Mouse (Mus musculus): ENCODE measurements around the gene Pcyt2. TPM values are rescaled to one million over a fixed set of nuclear protein-coding genes. Genes with fewer than 3 reads are reported as not detected.

Pcyt2 gene
- polyA plus RNA-seq (2015; fragmentation: Nextera tagmentation; extraction: Ambion mirVana), result 80.3 and 111 TPM in 2 replicates

DNA sequence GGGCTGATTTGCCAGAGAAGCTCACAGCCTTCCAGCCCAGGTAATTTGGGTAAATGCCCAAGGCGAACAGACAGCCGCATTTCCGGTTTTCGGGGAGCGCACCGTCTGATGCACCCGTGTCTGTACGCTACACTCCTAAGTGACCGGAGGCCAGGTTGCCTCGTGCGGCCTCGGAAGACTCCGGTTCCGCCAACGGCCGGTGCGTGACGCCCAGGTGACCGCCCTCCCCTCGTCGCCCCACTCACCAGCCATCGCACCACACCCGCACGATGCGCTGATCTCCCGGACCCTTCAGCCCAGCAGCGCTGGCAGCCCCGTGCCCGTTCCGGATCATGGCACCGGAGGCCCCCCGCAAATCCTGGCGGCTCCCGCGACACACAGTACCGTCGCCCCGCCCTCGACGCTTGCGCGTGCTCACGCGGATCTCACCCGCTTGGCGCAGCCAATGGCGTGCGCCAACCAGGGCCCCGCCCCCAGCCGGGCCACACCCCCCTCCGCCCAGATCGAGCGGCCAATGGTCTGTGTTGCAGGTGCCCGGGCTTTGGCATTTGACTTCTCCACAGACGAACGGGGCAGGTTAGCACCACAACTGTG lies at the start of gene Pcyt2:
Gene Pcyt2 (minus strand): TSS at position 418 of the 594 bp plus-strand sequence.
- peak within 1 kb of the TSS; percentile 78 for H3K27ac ChIP-seq
- peak within 1 kb of the TSS; percentile 84 for H3K4me3 ChIP-seq
- WGBS, result under 1% methylated on average over 56 of the region's 56 CpGs
- peak; percentile 94 for ATAC-seq (replicated peaks; ENCODE audit: insufficient number of reproducible peaks, insufficient read depth, low FRiP score, low read depth)
- H3K9me3 ChIP-seq (replicated peaks), result no peaks in the 10 kb centered on the region
- H3K9ac ChIP-seq, result peak within 1 kb of the TSS; percentile 80
- peaks cover 47% of the 10 kb centered on the region for H3K36me3 ChIP-seq
- peak within 1 kb of the TSS; percentile 87 for H3K4me2 ChIP-seq
- no peaks in the 10 kb centered on the region for H3K27me3 ChIP-seq
- peaks cover 21% of the 10 kb centered on the region for H3K4me1 ChIP-seq (replicated peaks)

DNA sequence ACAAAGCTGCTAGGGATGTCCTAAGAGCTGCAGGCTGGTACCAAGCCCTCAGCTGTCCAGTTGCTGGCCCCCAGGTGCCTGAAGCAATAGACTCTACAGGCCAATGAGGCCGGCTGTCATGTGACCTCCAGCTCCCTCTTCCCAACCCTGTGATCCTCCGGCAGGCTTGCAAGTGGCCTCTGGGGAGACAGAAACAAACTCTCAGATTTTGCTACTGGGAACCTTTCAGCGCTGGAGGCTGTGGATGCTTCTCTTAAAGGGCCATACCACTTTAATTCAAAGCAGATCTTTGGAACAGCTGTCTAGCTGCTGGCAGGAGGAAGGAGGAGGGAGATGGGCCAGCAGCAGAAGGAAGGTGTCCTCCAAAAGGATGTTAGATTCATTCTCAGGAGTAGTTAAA lies 48.9 kb upstream of the Pcyt2 start:
- WGBS, result 5% methylated on average over 3 of the region's 3 CpGs
- H3K4me1 ChIP-seq (replicated peaks), result peaks cover 10% of the 10 kb centered on the region
- H3K36me3 ChIP-seq, result no peaks in the 10 kb centered on the region
- peaks cover 30% of the 10 kb centered on the region for H3K27me3 ChIP-seq
- H3K9ac ChIP-seq, result no peak overlapping the region
- H3K27ac ChIP-seq, result no peak overlapping the region
- H3K4me2 ChIP-seq, result no peak overlapping the region
- H3K4me3 ChIP-seq, result no peak overlapping the region
- no peaks in the 10 kb centered on the region for H3K9me3 ChIP-seq (replicated peaks)
- no peak for ATAC-seq (replicated peaks; ENCODE audit: insufficient number of reproducible peaks, insufficient read depth, low FRiP score, low read depth)

DNA sequence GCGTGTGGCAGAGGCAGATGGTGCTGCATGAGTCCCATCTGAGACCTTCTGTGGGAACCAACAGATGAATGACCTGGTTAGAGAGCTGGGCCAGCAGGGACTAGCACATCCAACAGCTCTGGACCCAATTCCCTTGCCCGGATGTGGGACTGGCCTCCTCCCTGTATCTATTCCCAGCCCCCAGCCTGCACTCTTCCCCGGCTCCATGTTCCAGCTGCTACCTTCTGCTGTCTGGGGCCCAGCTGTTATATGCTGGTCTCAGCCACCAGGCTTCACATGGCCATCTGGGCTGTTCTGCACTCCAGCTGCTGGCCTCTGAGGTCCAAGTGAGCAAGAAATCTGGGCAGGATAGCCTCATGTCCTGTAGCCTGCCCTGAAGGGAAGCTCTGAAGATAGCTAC lies 47.7 kb upstream of the Pcyt2 start:
- H3K4me1 ChIP-seq (replicated peaks), result peaks cover 19% of the 10 kb centered on the region
- peaks cover 42% of the 10 kb centered on the region for H3K27me3 ChIP-seq
- no peak overlapping the region for H3K9ac ChIP-seq
- 0 out of 2 replicates have a peak overlapping the region, but pooled peaks have one; percentile 4 for H3K27ac ChIP-seq
- no peak overlapping the region for H3K4me2 ChIP-seq
- H3K9me3 ChIP-seq (replicated peaks), result no peaks in the 10 kb centered on the region
- no peak overlapping the region for H3K4me3 ChIP-seq
- ATAC-seq (replicated peaks; ENCODE audit: insufficient number of reproducible peaks, insufficient read depth, low FRiP score, low read depth), result 0 out of 2 replicates have a peak, but pooled peaks have one; percentile 33
- 73% methylated on average over 3 of the region's 3 CpGs for WGBS
- H3K36me3 ChIP-seq, result no peaks in the 10 kb centered on the region

DNA sequence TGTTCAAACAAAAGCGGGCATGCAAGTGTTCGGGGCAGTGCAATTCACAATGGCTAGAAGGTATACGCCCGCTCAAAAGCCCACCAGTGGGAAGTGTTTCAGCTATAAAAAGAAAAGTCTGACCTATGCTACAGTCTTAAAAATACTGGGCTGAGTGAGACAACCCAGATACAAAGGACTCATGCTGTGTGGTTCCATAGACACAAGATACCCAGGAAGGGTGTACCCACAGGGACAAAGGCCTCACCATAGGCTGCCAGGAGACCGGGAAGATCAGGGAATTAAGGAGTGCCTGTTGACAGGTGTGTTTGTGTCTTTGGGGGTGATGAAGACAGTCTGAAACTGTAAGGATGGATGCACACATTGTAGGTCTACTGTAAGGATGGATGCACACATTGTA lies 46.0 kb upstream of the Pcyt2 start:
- Histone ChIP-seq H3K4me1 (replicated peaks) (peaks cover 34% of the 10 kb centered on the region), H3K4me3 (no peak overlapping the region), H3K9ac (no peak overlapping the region), H3K9me3 (replicated peaks) (no peaks in the 10 kb centered on the region), H3K4me2 (no peak overlapping the region), H3K27me3 (peaks cover 59% of the 10 kb centered on the region), H3K36me3 (no peaks in the 10 kb centered on the region), H3K27ac (no peak overlapping the region)
- WGBS, result 91% methylated on average over 5 of the region's 5 CpGs
- ATAC-seq (replicated peaks; ENCODE audit: insufficient number of reproducible peaks, insufficient read depth, low FRiP score, low read depth), result no peak

DNA sequence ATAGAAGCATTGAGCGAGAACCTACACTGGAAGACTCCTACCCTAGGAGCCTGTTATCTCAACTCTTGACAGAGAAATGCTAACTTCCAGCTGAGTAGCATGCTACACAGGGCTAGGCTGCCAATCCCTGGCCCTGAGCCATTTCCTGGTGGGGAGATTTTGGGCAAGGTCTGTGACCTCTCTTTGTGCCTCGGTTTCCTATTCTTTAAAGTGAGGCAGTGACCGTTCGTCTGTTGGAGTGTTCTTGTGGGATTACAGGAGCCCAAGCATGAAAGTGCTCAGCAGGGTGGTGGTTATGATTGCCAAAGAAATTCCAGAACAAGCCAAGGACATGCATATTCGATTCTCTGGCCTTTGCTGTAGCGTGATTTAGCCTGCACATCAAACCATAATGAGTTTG lies 45.0 kb upstream of the Pcyt2 start:
- H3K4me1 ChIP-seq (replicated peaks), result peaks cover 34% of the 10 kb centered on the region
- WGBS, result 55% methylated on average over 6 of the region's 6 CpGs

DNA sequence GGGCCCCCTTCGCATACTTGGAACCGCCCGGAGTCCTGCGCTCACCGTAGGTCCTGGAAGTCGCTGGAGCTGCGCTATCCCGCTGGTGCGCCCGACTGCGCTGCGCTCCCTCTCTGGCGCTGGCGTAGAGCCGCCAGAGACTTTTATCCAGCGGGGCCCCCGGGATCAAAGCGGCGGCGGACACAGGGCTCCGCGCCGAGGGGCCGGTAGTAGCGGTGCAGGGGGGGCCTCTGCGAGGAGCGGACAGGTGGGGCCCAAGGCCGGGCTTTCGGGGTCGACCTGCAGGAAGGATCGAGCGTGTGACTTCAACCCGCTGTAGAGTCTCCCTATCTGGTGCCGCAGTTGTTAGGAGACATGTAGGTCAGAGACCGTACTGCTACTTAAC lies 43.3 kb upstream of the Pcyt2 start, which contains the start of gene Notum:
Gene Notum (minus strand): TSS at position 100 of the 385 bp plus-strand sequence.
- ATAC-seq (replicated peaks; ENCODE audit: insufficient number of reproducible peaks, insufficient read depth, low FRiP score, low read depth), result peak; percentile 5; the same call in 1 of the 2 replicates
- peak within 1 kb of the TSS; percentile 89 for H3K4me2 ChIP-seq
- under 1% methylated on average over 35 of the region's 35 CpGs for WGBS
- H3K9ac ChIP-seq, result peak within 1 kb of the TSS; percentile 45
- H3K4me1 ChIP-seq (replicated peaks), result peaks cover 25% of the 10 kb centered on the region
- peaks cover 85% of the 10 kb centered on the region for H3K27me3 ChIP-seq
- H3K36me3 ChIP-seq, result no peaks in the 10 kb centered on the region
- peak within 1 kb of the TSS; percentile 52 for H3K4me3 ChIP-seq
- no peaks in the 10 kb centered on the region for H3K9me3 ChIP-seq (replicated peaks)
- H3K27ac ChIP-seq, result no peak within 1 kb of the TSS

More for the DNA sequence above, 45.0 kb upstream of the Pcyt2 start:
- Histone ChIP-seq H3K4me2 (no peak overlapping the region), H3K27ac (no peak overlapping the region), H3K4me3 (no peak overlapping the region), H3K36me3 (no peaks in the 10 kb centered on the region), H3K27me3 (peaks cover 68% of the 10 kb centered on the region), H3K9ac (no peak overlapping the region), H3K9me3 (replicated peaks) (no peaks in the 10 kb centered on the region)
- no peak for ATAC-seq (replicated peaks; ENCODE audit: insufficient number of reproducible peaks, insufficient read depth, low FRiP score, low read depth)

DNA sequence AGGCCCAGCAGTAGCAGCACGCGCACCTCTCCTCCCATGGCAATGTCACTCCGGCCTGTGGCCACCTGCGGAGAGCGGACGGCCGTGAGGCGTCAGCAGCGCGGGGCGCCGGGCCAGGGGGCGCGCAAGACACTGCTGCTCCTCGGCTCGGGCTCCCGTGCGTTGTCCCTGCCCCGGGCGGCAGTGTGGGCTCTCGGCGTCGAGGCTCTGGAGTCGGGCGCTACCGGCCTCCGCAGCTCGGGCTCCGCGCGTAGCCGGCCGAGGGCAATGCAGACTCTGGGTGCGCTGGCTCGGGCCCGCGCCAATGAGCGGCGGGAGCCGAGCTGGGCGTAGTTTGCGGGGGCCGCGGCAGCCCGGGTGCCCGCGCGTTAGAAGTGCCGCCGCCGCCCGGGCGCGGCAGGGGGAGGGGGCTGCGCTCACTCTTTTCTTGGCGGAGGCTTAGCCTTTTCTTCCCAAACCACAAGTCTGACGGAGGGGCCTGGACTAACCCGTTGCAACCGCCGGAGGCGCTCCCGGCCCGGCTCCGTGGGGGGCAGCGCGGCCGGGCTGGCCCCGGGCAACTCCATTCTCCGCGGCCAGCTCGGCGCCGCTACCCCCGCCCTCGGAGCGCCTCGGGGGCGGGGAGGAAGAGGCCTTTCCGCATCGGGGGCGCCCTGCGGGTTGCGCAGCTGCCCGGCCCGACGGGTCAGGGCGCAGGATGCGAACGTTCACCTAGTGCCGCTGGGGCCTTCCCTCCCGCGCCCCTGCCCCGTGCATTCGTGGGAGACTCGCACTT lies 42.8 kb upstream of the Pcyt2 start:
- H3K4me1 ChIP-seq (replicated peaks), result peaks cover 25% of the 10 kb centered on the region
- H3K27ac ChIP-seq, result no peak overlapping the region
- H3K36me3 ChIP-seq, result no peaks in the 10 kb centered on the region
- peak overlapping the region; percentile 52 for H3K4me3 ChIP-seq
- peaks cover 87% of the 10 kb centered on the region for H3K27me3 ChIP-seq
- H3K9me3 ChIP-seq (replicated peaks), result no peaks in the 10 kb centered on the region
- ATAC-seq (replicated peaks; ENCODE audit: insufficient number of reproducible peaks, insufficient read depth, low FRiP score, low read depth), result peak; percentile 43
- under 1% methylated on average over 92 of the region's 95 CpGs for WGBS
- peak overlapping the region; percentile 89 for H3K4me2 ChIP-seq
- peak overlapping the region; percentile 45 for H3K9ac ChIP-seq

DNA sequence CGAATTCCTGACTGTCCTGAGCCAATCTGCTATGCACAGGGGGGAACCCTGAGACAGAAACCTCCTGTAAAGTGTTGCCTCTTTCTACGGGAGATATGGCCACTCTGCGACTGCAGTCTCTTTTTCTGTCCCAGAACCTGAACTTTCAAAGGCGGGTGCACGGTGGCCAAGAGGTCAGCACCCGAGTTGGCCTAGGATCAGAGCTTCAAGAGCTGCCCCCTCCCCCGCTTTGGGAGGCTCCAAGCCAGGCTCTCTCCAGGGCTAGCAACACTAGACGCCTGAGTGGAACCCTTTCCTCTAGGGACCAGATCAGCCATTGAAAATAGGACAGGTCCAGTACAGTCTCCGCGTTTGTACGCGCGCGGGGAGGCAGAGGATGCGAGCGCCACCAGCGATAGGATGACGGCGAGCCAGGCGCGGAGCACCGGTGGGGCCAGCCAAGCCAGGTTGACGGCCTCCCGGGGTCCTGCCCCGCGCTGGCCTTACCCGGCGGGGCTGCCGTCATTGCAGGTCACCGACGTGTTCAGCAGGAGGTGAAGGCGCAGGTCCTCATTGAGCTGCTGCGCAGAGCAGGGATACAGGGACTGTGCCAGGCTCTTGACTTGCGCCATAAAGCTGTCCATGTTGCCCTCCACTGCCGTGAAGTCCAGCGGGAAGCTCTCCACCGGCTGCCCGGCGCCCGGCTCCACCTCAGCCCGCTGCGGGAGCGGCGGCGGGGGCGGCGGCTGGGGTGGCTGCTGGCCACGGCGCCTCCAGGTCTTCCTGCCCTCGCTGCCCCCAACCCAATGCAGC lies 42.0 kb upstream of the Pcyt2 start:
- 3% methylated on average over 50 of the region's 50 CpGs for WGBS
- H3K27ac ChIP-seq, result no peak overlapping the region
- 0 out of 2 replicates have a peak, but pooled peaks have one; percentile 8 for ATAC-seq (replicated peaks; ENCODE audit: insufficient number of reproducible peaks, insufficient read depth, low FRiP score, low read depth)
- peak overlapping the region; percentile 89 for H3K4me2 ChIP-seq
- no peaks in the 10 kb centered on the region for H3K36me3 ChIP-seq
- peaks cover 25% of the 10 kb centered on the region for H3K4me1 ChIP-seq (replicated peaks)
- peaks cover 81% of the 10 kb centered on the region for H3K27me3 ChIP-seq
- no peaks in the 10 kb centered on the region for H3K9me3 ChIP-seq (replicated peaks)
- peak overlapping the region; percentile 52 for H3K4me3 ChIP-seq
- 0 out of 2 replicates have a peak overlapping the region, but pooled peaks have one; percentile 45 for H3K9ac ChIP-seq

DNA sequence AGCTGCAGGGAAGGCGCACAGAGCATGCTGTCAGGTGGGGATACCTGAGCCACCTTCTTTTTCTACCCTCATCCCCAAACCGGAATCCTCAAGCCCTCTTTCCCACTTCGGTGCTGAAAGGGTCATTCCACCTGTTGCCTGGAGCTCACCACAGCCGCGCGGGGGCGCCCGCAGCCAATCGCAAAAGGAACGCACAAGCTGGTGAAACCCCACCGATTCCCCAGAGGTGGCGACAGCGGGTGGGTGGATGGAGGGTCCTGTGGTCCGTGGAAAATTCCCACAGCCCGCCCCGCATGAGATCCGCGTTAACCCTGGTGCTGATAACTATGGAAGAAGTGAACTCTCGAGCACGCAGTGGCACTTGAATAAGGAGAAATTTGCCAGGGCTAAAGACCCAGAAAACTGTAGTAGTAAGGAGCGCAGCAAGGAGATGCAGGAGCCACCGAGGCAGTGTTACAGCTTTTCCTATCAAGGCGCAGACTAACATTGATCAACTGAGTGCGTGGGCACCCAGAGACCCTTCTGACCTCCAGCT lies 41.2 kb upstream of the Pcyt2 start:
- ATAC-seq (replicated peaks; ENCODE audit: insufficient number of reproducible peaks, insufficient read depth, low FRiP score, low read depth), result 0 out of 2 replicates have a peak, but pooled peaks have one; percentile 20
- Histone ChIP-seq H3K4me3 (peak overlapping the region; percentile 52; the same call in 1 of the 2 replicates), H3K36me3 (no peaks in the 10 kb centered on the region), H3K4me2 (peak overlapping the region; percentile 89), H3K27ac (no peak overlapping the region), H3K9me3 (replicated peaks) (no peaks in the 10 kb centered on the region), H3K4me1 (replicated peaks) (peaks cover 25% of the 10 kb centered on the region), H3K27me3 (peaks cover 74% of the 10 kb centered on the region), H3K9ac (no peak overlapping the region)
- 3% methylated on average over 24 of the region's 24 CpGs for WGBS

DNA sequence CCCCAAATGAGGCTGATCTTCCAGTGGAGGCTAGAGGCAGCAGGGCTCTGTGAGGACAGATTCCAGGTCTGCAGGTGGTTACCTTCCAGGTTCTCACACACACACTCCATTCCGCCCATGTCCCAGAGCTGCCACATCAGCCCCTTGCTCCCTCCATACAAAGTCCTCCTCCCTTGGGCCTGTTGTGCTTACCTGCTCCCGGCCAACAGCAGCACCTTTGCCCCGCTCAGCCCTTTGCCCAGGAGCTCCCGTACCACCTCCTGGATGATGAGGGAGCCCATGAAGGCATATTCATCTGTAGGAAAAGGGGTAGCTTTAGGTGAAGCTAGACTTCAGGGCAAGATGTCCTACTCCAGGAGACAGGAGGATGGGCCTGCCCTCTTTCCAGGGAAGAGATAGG lies 39.6 kb upstream of the Pcyt2 start:
- no peak for ATAC-seq (replicated peaks; ENCODE audit: insufficient number of reproducible peaks, insufficient read depth, low FRiP score, low read depth)
- Histone ChIP-seq H3K9ac (no peak overlapping the region), H3K4me2 (no peak overlapping the region), H3K27ac (no peak overlapping the region), H3K4me1 (replicated peaks) (peaks cover 25% of the 10 kb centered on the region), H3K4me3 (no peak overlapping the region), H3K9me3 (replicated peaks) (no peaks in the 10 kb centered on the region), H3K36me3 (no peaks in the 10 kb centered on the region), H3K27me3 (peaks cover 65% of the 10 kb centered on the region)
- WGBS, result 84% methylated on average over 4 of the region's 4 CpGs

DNA sequence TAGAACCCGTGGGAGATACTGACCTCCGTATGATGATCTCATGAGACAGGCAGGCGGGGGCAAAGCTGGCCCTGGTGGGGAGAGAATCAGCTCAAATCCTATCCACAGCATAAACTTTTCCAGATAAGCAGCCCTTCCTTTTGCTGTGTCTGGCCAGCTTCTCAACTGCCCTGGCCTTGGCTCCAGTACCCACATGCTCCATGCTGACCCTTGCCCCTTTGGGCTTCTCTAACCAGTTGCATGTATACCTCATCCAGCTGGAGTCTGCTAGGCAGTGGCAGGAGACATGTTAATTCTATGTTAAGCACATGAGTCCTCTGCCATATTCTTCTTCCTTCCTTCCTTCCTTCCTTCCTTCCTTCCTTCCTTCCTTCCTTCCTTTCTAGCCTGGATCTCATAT lies 37.0 kb upstream of the Pcyt2 start:
- H3K4me1 ChIP-seq (replicated peaks), result peaks cover 9% of the 10 kb centered on the region
- no peak overlapping the region for H3K4me3 ChIP-seq
- no peaks in the 10 kb centered on the region for H3K9me3 ChIP-seq (replicated peaks)
- H3K27me3 ChIP-seq, result peaks cover 39% of the 10 kb centered on the region
- H3K4me2 ChIP-seq, result no peak overlapping the region
- no peaks in the 10 kb centered on the region for H3K36me3 ChIP-seq
- H3K27ac ChIP-seq, result no peak overlapping the region
- WGBS, result 82% methylated on average over 3 of the region's 3 CpGs
- no peak for ATAC-seq (replicated peaks; ENCODE audit: insufficient number of reproducible peaks, insufficient read depth, low FRiP score, low read depth)
- no peak overlapping the region for H3K9ac ChIP-seq
